Mouse (Mus musculus) right cerebral cortex, postnatal 4 days (tissue): Measurements from ENCODE around the gene Elobl.
A peak's percentile ranks its signal among the peaks of the same experiment; 100 is the strongest.

Experiments used
- DNase-seq: peaks from one replicate; pipeline ENCODE4 v3.0.0-alpha.2; 2022

Elobl gene

GRCm38 (mm10) chr11:88986616-88987015, 19.9 kb upstream of the Elobl start:
- DNase-seq = no peak

GRCm38 (mm10) chr11:88981337-88981736, 14.6 kb upstream of the Elobl start:
- no peak for DNase-seq

DNA sequence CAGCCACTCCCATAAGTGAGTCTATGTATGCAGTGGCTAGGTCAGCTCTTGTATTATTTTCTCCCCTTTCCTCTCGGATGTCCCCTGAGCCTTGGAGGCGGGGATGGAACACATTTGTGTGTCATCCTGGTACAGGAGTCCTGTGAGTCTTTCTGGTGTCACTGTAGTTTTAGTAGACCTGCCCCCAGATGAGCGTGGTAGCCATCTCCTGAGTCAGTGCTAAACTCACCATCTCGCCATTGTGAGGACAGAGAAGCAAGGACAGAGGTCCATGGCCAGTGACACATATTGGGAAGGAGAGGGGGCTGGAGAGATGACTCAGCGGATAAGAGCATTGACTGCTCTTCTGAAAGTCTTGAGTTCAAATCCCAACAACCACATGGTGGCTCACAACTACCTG, 10.5 kb upstream of the Elobl start:
- DNase-seq = no peak

DNA sequence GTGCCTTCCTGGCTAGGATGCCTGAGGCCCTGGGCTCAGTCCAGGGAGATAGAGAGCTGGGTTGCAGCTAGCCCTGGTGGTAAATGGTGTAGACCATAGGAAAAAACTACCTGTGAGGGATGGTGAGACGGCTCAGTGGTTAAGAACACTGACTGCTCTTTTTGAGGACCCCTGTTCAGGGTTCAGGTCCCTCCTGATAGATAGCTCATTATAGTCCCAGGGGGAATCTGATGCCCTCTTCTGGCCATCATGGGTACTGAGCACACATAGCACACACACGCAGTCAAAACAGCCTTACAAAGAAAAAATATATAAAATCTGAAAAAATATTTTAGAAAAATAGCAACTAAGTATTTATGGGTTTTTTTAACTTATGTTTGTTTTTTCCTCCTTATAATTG, 9.6 kb upstream of the Elobl start:
- no peak for DNase-seq

GRCm38 (mm10) chr11:88973776-88974701, 7.3 kb upstream of the Elobl start:
- DNase-seq = peak; percentile 93

DNA sequence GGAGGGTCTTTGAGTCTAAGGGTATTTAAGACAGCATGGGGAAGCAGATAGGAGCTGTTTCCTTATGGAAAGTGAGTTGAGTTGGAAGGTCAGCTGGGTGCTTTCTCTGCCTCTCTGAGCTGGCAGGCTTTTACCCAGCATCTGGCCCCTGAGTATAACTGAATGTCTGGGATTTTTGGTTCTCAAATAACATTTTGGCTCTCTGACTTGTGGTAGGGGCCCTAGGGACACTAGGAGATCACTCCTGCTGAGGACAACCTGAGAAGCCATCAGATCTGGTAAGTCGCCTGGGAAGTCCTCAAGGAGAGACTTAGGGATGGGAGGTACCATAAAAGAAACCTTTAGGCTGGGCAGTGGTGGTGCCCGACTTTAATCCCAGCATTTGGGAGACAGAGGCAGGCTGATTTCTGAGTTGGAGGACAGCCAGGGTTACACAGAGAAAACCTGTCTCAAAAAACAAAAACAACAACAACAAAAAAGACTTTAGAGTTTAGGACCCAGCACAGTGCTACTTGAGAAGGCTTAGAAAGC, 3.5 kb upstream of the Elobl start, which contains the start of gene Coil:
Coil (plus strand) TSS at position 51 of the 531 bp plus-strand sequence.
- DNase-seq = no peak

DNA sequence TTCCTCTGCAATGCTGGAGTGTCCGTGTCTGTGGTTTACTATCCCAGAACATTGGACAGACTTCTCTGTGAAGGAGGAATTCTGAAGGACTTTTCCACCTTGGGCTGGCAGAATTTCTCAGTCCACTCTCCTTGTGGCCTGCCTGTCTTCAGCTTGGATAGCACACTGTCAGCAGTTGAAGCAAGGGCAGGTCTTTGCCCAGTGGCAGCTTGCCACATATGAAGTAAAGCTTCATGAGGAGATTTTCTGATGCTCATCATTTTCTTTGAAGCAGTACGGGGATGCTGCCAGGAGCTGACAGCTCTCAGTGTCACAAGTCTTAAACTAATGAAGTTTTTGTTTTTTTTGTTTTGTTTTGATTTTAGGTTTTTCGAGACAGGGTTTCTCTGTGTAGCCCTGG, 7.9 kb downstream of the Elobl start:
- no peak for DNase-seq

GRCm38 (mm10) chr11:88955217-88955969, 11.3 kb downstream of the Elobl start, which contains the start of gene Scpep1:
Gene Scpep1, minus strand, starts transcription at chr11:88955465.
- peak; percentile 94 for DNase-seq

GRCm38 (mm10) chr11:88954803-88955202, 11.9 kb downstream of the Elobl start:
- DNase-seq = no peak

DNA sequence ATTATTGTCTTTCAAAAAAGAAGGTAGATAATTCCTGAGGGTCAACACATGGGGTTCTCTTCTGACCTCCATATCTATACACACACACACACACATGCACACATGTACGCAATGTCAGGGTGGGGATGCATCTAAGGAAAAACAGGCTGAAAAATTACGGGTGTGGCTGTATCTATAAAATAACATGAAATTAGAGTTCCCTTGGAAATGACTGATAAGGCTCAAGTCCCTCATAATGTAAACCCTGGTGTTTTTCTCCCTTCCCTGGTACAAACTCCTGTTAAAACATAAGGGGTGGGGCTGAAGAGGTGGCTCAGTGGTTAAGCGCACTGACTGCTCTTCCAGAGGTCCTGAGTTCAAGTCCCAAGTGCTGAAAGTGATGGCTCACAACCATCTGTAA, 13.1 kb downstream of the Elobl start:
- DNase-seq = no peak

DNA sequence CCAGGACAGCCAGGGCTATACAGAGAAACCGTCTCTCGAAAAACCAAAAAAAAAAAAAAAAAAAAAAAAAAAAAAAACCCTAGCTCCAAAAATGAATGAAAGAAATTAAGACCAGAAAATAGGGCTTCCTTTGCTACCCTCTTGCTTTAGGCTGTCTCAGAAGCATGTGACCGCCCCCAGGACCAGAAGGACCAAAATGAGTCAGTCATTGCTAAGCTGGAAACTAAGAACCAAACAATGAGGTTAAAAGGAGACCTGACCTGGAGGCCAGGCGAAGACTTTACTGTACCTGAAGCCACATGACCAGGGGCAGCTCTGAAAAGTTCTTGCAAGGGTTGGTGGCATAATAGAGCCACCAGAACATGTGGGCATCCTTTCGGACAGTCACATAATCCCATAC, 14.6 kb downstream of the Elobl start:
- no peak for DNase-seq

GRCm38 (mm10) chr11:88951576-88951975, 15.2 kb downstream of the Elobl start:
- DNase-seq = no peak

DNA sequence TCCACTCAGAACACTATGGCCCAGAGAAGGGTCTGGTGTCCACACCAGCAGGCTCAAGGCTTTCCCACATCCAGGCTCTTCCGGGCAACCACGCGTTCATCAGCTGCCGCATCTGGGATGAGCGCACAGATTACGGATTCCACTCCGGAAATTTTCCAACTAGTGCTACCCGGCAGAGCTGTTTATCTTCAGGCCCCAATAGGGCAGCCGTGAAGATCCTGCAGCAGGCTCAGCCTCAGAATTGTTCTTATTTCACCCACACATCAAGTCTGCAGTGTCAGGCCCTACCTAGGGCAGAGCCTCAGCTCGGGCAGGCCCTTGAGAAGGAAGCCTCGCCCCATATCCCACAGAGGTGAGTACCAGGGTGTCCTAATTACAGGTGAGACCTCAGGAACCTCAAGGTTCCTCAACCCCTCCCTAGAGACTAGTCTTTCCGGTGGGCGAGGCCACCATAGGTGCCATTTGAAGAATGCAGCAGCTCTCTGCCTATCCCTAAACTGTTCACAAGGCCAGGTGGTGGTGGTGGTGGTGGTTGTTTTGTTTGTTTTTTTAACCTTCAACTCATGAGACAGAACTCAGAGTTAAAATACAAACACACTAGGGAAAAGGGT, 16.0 kb downstream of the Elobl start:
- no peak for DNase-seq

GRCm38 (mm10) chr11:88949802-88950639, 16.7 kb downstream of the Elobl start:
- no peak for DNase-seq

DNA sequence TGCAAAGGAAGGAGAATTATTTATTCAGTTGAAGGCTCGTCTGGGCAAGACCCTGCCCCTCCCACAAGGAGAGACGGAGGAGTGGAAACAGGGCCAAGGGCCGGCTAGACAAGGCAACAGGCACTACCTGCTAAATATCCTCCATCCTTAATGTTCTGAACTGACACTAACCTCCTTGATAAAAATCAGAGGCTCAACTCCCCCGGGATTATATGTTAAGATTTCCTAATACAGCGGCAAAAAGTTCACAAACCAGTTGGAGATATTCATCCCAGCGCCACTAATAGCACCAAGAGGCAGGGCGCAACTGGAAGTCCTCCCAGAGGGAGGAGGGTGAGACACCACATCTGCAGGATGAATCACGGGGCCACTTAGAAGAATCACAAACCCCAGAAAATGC, 17.8 kb downstream of the Elobl start:
- no peak for DNase-seq

- no peak for DNase-seq
Observed at GRCm38 (mm10) chr11:88945971-88946585, 20.7 kb downstream of the Elobl start.

DNA sequence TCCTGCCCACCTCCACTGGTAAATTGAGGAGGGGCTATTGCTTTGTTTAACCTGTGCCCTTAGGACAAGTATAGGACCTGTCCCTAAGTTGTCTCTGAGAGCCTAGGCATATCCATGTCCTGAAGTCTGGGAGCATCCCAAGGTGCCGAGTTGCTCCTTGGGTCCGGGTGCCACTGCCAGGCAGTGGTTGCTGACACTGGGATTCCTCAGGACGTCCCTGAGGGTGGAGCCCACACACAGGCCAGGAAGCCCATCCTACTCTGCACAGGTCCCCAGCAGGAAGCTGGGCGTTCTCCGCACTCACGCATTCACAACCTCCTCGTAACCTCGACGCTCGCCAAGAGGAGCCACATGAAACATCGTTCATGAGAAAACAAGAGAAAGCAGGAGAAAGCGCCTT, 25.2 kb downstream of the Elobl start:
- no peak for DNase-seq

DNA sequence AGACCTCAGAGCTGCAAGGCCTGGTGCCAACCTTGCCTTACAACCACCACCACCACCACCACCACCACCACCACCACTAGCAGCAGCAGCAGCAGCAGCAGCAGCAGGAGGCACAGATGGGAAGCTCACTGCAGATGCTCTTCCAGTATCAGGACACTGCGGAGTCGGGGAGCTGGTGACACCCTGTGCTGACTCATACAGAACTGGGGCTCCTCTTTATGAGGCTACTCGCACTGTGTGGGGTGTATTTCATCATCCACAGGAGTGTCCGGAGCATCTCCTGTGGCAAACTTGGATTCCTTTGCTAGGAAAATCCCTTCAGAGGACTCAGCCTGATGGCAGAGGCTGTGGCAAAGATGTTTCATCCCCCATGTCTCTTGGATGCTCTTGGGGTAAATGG, 27.1 kb downstream of the Elobl start:
- no peak for DNase-seq

DNA sequence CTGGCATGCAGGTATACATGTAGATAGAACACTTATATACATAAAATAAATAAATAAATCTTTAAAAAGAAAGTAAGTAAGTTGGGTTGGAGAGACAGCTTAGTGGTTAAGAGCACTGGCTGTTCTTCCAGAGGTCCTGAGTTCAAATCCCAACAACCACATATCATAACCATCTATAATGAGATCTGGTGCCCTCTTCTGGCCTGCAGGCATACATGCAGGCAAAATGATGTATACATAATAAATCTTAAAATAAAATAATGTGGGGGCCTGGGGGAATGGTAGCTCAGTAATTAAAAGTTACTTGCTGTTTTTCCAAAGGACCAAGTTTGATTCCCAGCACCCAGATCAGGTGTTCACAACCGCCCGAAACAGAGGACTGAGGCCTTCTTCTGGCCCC, 28.0 kb downstream of the Elobl start:
- no peak for DNase-seq

DNA sequence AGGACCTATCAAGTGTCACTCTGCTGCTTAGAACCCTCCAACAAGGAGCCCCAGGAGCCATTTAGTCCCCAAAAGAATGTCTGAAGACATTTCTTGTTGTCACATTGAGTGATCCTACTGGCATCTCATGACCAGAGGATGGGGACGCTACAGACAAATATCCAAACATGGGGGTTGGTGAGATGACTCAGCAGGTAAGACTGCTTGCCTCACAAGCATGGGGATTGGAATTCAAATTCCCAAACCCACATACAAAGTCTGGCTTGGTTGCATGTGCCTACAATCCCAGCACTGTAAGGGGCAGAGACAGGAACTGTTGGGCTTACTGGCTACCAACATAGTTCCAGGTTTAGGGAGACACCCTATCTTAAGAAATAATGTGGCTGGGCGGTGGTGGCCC, 28.8 kb downstream of the Elobl start:
- no peak for DNase-seq

GRCm38 (mm10) chr11:88934089-88935000, 32.4 kb downstream of the Elobl start:
- no peak for DNase-seq
